Mouse (Mus musculus) yolk sac, embryonic 10.5 days (tissue): ENCODE data around the gene Krtap21-1.

ENCODE experiments used
- DNase-seq: peaks from one replicate; pipeline ENCODE4 v3.0.0-alpha.2; 2017; ENCODE audit warnings: low spot score

Krtap21-1 gene

DNA sequence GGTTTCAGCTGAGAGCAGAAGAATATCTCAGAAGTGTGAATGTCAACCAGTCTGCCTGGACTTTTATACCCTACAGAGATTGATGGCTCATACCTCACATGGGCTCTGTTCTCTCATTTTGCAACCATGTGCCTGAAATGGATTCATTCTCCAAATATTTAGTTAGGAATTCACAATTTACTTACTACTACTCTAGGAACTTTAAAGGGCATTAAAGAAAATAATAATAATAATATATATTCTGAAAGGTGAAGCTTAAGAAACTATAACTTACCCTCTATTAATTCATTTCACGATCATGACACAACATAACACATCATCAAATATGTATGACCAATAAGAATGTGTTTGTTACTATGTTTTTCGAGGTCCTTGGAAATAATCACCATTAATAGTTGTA is at the start of gene Krtap21-1:
Krtap21-1 (minus strand) TSS at position 101 of the 400 bp plus-strand sequence.
- no peak for DNase-seq

DNA sequence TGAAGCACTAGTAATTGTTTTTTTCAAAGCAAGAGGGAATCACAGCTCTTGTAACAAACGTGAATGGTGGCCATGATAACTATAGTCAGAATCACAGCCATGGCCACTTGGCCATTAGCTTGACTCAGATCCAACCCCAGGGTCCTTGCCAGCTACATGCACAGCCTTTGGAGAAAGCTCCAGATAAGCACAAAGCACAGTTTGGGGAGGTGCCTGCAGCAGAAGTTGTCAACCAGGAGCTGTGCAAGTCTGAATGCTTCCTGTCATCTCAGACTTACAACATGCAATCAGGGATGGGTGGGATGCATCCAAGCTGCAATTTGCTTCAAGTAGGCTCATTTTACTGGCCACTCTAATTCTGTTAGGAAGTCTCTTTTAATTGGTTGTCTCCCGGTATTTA is 25.9 kb upstream of the Krtap21-1 start:
- no peak for DNase-seq

DNA sequence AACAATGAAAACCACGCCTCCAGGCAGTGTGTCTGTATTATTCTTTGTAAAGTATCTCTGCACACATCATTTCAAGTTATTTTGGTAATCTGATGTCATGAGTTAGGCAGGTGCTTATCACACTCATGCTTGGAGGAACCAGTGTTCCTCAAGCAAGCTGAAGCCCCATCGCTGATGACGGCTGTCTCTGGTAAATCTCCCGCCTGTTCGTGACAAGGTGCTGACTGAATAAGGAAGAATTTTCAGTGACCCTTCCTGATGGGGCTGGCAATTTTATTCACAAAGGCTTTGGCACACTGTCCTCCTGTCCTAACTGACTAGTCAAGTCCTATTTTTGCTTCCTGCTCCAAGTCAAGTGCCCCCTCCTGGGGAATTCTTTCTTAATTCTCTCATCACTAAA is 21.6 kb upstream of the Krtap21-1 start:
- DNase-seq, result no peak

DNA sequence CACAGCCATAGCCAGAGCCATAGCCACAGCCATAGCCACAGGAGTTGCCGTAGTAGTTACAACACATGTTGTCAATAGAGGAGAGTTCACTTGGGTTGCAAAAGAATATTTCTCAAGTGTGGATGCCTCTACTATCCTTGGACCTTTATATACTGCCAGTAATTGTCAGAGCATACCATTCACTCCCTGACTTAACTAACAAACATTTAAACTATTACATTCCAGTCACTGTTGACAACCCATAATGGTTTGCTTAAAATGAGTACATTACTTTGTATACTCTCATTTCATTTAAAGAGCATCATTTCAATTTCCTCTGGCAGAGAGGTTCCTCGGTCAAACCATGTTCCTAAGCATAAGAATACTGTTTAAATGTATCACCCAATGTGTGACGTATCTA is 16.3 kb upstream of the Krtap21-1 start, which contains the start of gene Krtap6-2:
Krtap6-2 (minus strand) TSS at position 101 of the 400 bp plus-strand sequence.
- no peak for DNase-seq

DNA sequence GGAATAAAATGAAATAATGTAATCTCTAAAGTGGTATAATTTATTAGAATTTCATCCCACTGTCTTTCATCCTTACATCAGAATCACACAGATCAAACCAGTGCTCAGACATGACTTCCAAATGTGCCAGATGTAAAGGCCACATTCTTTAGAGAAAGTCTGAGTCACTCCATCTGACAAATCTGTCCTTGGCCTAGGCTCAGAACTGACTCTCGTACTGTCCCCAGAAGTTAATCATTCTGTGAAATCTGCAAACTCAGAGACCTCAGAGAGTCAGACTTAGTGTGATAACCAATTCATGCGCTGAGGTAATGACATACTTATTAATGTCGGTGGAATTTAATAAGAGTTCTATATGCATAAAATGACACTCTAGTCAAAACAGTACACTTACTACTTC is 12.6 kb upstream of the Krtap21-1 start:
- DNase-seq, result no peak

GRCm38 (mm10) chr16:89410345-89411068 is 6.8 kb upstream of the Krtap21-1 start:
- no peak for DNase-seq

DNA sequence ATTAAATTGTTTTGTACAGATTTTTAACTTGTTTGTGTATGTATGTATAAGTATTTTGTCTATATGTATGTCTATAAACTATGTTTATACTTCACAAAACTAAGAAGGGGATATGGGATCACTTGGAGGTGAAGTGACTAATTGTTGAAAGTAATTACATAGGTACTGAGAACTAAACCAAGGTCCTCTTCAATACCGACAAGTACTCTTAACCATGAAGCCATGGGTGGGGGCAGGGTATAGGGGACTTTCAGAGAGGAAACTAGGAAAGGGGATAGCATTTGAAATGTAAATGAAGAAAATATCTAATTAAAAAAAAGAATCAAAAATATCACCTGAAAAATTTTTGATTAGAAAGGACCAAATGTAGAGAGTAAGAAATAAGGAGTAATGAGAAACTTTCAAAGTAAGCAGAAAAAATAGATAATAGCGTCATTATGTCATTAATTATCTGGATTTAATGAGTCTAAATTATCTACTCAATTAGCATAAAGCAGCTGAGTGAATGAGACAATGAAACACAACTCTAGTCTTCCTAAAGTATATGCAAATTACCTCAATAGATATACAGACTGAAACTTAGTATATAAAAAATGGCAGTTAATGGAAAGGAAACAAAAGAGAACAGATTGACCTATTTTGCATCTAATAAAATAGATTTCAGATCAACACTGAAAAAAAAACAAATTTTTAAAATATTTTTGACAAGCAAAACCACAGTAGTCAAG is 30.8 kb downstream of the Krtap21-1 start:
- no peak for DNase-seq
